Mouse (Mus musculus): ENCODE data around the gene Sumo1.

GRCm38 (mm10) chr1:59638371-59638770 is 32.3 kb downstream of the Sumo1 start:
- TF ChIP-seq CTCF (conservative IDR thresholded peaks at IDR 0.05; ENCODE audit: low read length) (peak; percentile 33; the same call in 1 of the 2 replicates), POU5F1 (IDR thresholded peaks at IDR 0.05; ENCODE audit: borderline replicate concordance, low read length) (no peak)

Measured in E14TG2a.4 (cell line).